Mouse (Mus musculus) C2C12 (cell line): ENCODE data around the gene Mllt3.

ENCODE experiments used
- CTCF ChIP-seq: IDR thresholded peaks from one replicate; pipeline ENCODE4 v1.5.1; 2011; ENCODE audit not compliant: control insufficient read depth, insufficient read depth, insufficient read length
- FOSL1 ChIP-seq: IDR thresholded peaks from one replicate; pipeline ENCODE4 v1.8.0; 2011; ENCODE audit warnings: mild to moderate bottlenecking, low read length; ENCODE audit not compliant: poor library complexity, insufficient read depth, severe bottlenecking
- MYOG ChIP-seq: IDR thresholded peaks from one replicate; pipeline ENCODE4 v1.6.1; 2011; ENCODE audit not compliant: control insufficient read depth, insufficient read length; ENCODE audit errors: extremely low read depth
- USF1 ChIP-seq: IDR thresholded peaks from one replicate; pipeline ENCODE4 v1.6.1; 2011; ENCODE audit warnings: low read depth, mild to moderate bottlenecking, control low read depth, moderate library complexity

- no peak for TF ChIP-seq CTCF
- no peak for TF ChIP-seq MYOG
- no peak for TF ChIP-seq USF1
- no peak for TF ChIP-seq FOSL1
Measured at GRCm38 (mm10) chr4:87749532-87750234, 283.5 kb downstream of the Mllt3 start.
